Comparison of ENCODE assay signal across 9 mouse cellular contexts in genomic region chr4:40680250-40680860, GRCm38 (mm10). TPM values are rescaled to one million over a fixed set of nuclear protein-coding genes. Genes with fewer than 3 reads are reported as not detected.
A peak's percentile ranks its signal among the peaks of the same experiment; 100 is the strongest.
DNase-seq lines count a peak whose midpoint lies in the region; ATAC-seq and TF ChIP-seq lines count a peak whose summit lies in the region.
"Had no signal": no experiment of that assay in that cellular context is flagged by ENCODE, and none has a peak within 500 bp of the region (broad histone marks: within the 10 kb centered on the region; RNA-seq: fewer than 3 reads in every experiment).

No protein-coding gene starts in this region.

- DNase-seq in heart, postnatal 0 days (ENCODE audit: low spot score): peak; percentile 36
- DNase-seq in CD8-positive naive resting alpha-beta T cell, adult 2 months (ENCODE audit: low read depth in 2 of 2, low spot score in 2 of 2): peak; percentile 36 to 44
- peak; percentile 31 for DNase-seq in heart, postnatal 4 days
- DNase-seq in lung, postnatal 10 days: peak; percentile 33
- peak; percentile 40 for DNase-seq in testis, postnatal 10 days (ENCODE audit: low spot score)
- DNase-seq in urinary bladder, postnatal 36 days (ENCODE audit: low spot score in 2 of 2): no peak

- H3K9ac ChIP-seq in heart, postnatal 0 days (replicated peaks; ENCODE audit: low read depth, low read length): no peak overlapping the region
- no peak overlapping the region for H3K9ac ChIP-seq in heart, embryonic 12.5 days
- H3K9ac ChIP-seq: heart, embryonic 13.5 days had no signal

- no peak overlapping the region for H3K4me3 ChIP-seq in heart, postnatal 0 days (ENCODE audit: low read depth, low read length)
- no peak overlapping the region for H3K4me3 ChIP-seq in heart, embryonic 12.5 days
- H3K4me3 ChIP-seq in bone marrow macrophage, adult 2 months (ENCODE audit: insufficient read depth, low read length): no peak overlapping the region
- H3K4me3 ChIP-seq: heart, embryonic 13.5 days had no signal

- H3K27me3 ChIP-seq in heart, postnatal 0 days (ENCODE audit: control insufficient read depth, insufficient read depth, low read length): no peaks in the 10 kb centered on the region
- no peaks in the 10 kb centered on the region; the same call in 1 of the 2 replicates for H3K27me3 ChIP-seq in heart, embryonic 12.5 days (replicated peaks)

- no peaks in the 10 kb centered on the region for H3K9me3 ChIP-seq in heart, postnatal 0 days (replicated peaks; ENCODE audit: control insufficient read depth, low read length)
- H3K9me3 ChIP-seq in heart, embryonic 12.5 days (replicated peaks): no peaks in the 10 kb centered on the region
- H3K9me3 ChIP-seq: heart, embryonic 13.5 days had no signal

- no peaks in the 10 kb centered on the region for H3K36me3 ChIP-seq in heart, postnatal 0 days (replicated peaks; ENCODE audit: control insufficient read depth, insufficient read depth, low read length)
- H3K36me3 ChIP-seq in heart, embryonic 12.5 days: peaks cover 4% of the 10 kb centered on the region; the same call in 1 of the 2 replicates

- H3K4me1 ChIP-seq in heart, postnatal 0 days (ENCODE audit: control insufficient read depth, insufficient read depth): no peaks in the 10 kb centered on the region
- H3K4me1 ChIP-seq in heart, embryonic 12.5 days (replicated peaks): peaks cover 13% of the 10 kb centered on the region
- no peaks in the 10 kb centered on the region for H3K4me1 ChIP-seq in bone marrow macrophage, adult 2 months (ENCODE audit: control insufficient read depth, insufficient read depth, low read length)

- TF ChIP-seq CTCF in heart, postnatal 0 days (IDR thresholded peaks at IDR 0.05; ENCODE audit: low read depth): peak; percentile 67
- TF ChIP-seq CTCF in bone marrow macrophage, adult 2 months (IDR thresholded peaks at IDR 0.05; ENCODE audit: low read depth, low read length): peak; percentile 81

- ATAC-seq in heart, postnatal 0 days (ENCODE audit: insufficient read depth, low read depth): no peak
- ATAC-seq in heart, embryonic 12.5 days (ENCODE audit: insufficient number of reproducible peaks, low FRiP score): no peak

- 53% methylated on average over 5 of the region's 5 CpGs for WGBS in heart, postnatal 0 days
- WGBS in heart, embryonic 12.5 days: 55% methylated on average over 5 of the region's 5 CpGs

- no peak overlapping the region for H3K27ac ChIP-seq in heart, postnatal 0 days (ENCODE audit: low read depth)
- no peak overlapping the region for H3K27ac ChIP-seq in heart, embryonic 12.5 days (ENCODE audit: poor library complexity, severe bottlenecking)
- no peak overlapping the region for H3K27ac ChIP-seq in bone marrow macrophage, adult 2 months (ENCODE audit: insufficient read depth, low read depth, low read length)
- H3K27ac ChIP-seq: heart, embryonic 13.5 days had no signal

- no peak for TF ChIP-seq POLR2A in bone marrow macrophage, adult 2 months (IDR thresholded peaks at IDR 0.05; ENCODE audit: borderline replicate concordance, low read depth, low read length)

- H3K4me2 ChIP-seq in heart, postnatal 0 days (ENCODE audit: low read depth, low read length): no peak overlapping the region
- no peak overlapping the region for H3K4me2 ChIP-seq in heart, embryonic 12.5 days
- H3K4me2 ChIP-seq: heart, embryonic 13.5 days had no signal

- TF ChIP-seq EP300 in heart, postnatal 0 days (IDR thresholded peaks at IDR 0.05; ENCODE audit: low read depth): no peak

RNA-seq across cellular contexts. Expression of gene Aptx, which starts 22.6 kb away (rescaled TPM):
- 4.5 and 18.9 TPM in 2 replicates for total RNA-seq in heart, postnatal 0 days (2014; rRNA removed; ENCODE audit: low replicate concordance)
- 28.1 and 29.9 TPM in 2 replicates for polyA plus RNA-seq in heart, postnatal 0 days (2015; fragmentation: Nextera tagmentation; extraction: Ambion mirVana)
- 28.9 and 29.3 TPM in 2 replicates for polyA plus RNA-seq in heart, embryonic 12.5 days (2016; fragmentation: Nextera tagmentation; extraction: Ambion mirVana)
- polyA plus RNA-seq in bone marrow macrophage, adult 2 months (2012; ENCODE audit: insufficient read depth, insufficient read length, missing spikeins): 12.0 and 12.1 TPM in 2 replicates
- 10 to 100 TPM; 18.8 to 21.0 TPM for total RNA-seq in heart, postnatal 4 days (2021)

RNA-seq across cellular contexts. Expression of gene Dnaja1, which starts 41.6 kb away (rescaled TPM):
- 20.9 and 27.7 TPM in 2 replicates for total RNA-seq in heart, postnatal 0 days (2014; rRNA removed; ENCODE audit: low replicate concordance)
- polyA plus RNA-seq in heart, postnatal 0 days (2015; fragmentation: Nextera tagmentation; extraction: Ambion mirVana): 200 and 206 TPM in 2 replicates
- 303 and 308 TPM in 2 replicates for polyA plus RNA-seq in heart, embryonic 12.5 days (2016; fragmentation: Nextera tagmentation; extraction: Ambion mirVana)
- 100 and 113 TPM in 2 replicates for polyA plus RNA-seq in bone marrow macrophage, adult 2 months (2012; ENCODE audit: insufficient read depth, insufficient read length, missing spikeins)
- 100 to 1,000 TPM; 107 to 108 TPM for total RNA-seq in heart, postnatal 4 days (2021)

Comparison
In these comparisons a context has a peak if more than half of its experiments do, and no peak if none do; other contexts are left out.
1. DNase-seq: peak in heart, postnatal 0 days (single experiment), CD8-positive naive resting alpha-beta T cell, adult 2 months (2 of 2), heart, postnatal 4 days (single experiment), lung, postnatal 10 days (single experiment) and testis, postnatal 10 days (single experiment); none in urinary bladder, postnatal 36 days (0 of 2).